Mouse (Mus musculus) frontal cortex, adult (tissue): ENCODE data around the gene Zfp341.

ENCODE experiments used
- ATAC-seq: cut with Nextera tagmentation; 2 replicates; pipeline ENCODE4 v1.9.2; 2017; ENCODE audit warnings: mild to moderate bottlenecking, moderate library complexity, mixed read lengths; ENCODE audit not compliant: low TSS enrichment

Gene Zfp341

GRCm38 (mm10) chr2:154613118-154614115 lies at the start of gene Zfp341, which contains the start of gene 4930519P11Rik:
Gene Zfp341, plus strand, starts transcription at chr2:154613297.
Gene 4930519P11Rik, minus strand, starts transcription at chr2:154613437.
- ATAC-seq = peak; percentile 86

DNA sequence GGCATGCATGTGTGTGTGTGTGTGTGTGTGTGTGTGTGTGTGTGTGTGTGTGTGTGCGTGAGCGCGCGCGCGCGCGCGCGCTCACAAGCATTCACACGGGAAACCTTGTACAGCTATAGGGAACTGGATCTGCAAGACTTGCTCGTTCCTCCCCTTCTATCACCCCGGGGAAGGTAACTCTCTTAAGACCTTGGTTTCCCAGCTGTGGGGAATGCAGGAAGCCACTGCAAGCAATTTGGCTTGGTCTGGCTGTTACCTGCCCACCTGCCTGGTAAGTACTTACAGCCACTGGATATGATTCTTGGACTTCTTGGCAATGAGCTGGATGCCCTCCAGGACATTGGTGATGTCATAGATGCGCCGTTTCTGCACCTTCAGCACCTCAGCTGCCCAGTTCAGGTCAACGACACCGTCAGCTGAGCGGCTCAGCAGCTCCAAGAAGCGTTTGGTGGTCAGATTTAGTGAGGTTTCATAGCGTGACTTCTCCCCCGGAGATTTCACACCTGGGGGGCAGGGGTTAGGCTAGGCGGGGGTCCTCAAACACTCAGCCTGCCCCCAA lies 49.4 kb upstream of the Zfp341 start:
- ATAC-seq = no peak

DNA sequence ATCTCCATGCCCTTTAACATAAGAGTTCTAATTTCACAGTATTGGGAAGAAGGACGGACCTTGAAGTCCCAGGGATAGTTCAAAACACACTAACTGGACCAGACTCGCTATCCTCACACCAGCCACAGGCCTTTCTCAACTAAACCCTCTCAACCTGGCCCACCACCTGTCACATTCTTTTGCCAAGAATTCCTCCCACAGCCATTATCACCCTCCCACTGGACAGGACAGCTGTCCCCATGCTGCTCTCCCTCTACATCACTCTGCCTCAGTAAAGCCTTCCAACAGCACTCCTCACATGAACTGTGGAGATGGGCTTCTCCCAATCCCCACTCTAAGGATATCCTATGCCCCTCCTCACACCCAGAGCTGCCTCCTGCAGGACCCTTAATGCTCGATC lies 47.5 kb upstream of the Zfp341 start:
- ATAC-seq = no peak

- ATAC-seq = no peak
Measured at GRCm38 (mm10) chr2:154566641-154567040, 46.5 kb upstream of the Zfp341 start.

DNA sequence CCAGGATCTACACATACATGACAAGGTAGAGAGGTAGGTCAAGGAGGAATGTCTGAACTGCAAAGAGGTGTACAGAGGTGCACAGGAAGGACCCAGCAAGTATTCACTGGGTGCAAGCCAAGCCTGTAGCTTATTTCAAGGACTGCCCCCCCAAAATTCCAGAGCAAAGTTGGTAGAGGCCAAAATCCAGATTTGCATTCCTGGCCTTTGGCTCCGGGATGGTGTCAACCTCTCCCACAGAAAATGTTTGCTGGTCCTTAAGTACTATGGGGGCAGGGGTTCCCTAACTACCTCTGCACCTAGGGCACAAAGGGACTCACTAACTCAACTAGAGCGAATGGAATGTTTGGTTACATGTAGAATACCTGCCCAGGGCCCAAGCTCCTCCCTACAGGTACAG lies 45.3 kb upstream of the Zfp341 start:
- no peak for ATAC-seq

DNA sequence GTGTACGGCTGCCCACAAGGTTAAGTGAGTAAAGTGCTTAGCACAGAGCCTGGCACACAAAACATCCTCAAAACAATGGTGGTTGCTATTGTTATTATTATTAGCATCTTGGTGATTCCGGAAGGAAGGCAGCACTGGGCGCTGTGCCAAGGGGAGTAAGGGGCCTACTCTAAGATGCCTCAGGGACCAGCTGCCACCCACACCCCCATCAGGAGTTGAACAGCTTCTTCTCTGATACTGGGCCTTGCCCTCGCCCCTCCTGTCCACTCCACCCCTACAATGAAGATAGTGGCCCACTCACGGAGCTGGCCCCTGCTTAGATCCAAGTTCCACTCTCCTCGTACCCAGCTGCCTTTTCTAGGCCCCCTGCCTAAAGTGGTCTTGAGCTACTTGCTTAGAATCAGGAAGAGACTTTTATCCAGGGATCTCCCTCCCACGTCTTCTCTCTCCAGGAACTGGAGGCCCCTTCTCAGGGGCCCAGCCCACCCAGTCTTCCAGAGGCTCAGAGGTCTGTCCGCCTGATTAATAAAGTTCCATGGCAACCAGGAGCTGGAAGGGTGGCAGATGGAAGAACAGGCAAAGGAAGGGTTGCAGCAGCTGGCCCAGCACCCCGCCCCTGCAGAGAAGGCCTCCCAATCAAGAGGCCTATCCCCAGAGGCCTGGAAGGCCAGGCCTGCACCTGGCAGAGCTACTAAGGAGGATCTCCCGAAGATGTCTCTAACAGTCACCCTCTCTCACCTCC lies 44.6 kb upstream of the Zfp341 start:
- ATAC-seq = no peak; the same call in 1 of the 2 replicates

DNA sequence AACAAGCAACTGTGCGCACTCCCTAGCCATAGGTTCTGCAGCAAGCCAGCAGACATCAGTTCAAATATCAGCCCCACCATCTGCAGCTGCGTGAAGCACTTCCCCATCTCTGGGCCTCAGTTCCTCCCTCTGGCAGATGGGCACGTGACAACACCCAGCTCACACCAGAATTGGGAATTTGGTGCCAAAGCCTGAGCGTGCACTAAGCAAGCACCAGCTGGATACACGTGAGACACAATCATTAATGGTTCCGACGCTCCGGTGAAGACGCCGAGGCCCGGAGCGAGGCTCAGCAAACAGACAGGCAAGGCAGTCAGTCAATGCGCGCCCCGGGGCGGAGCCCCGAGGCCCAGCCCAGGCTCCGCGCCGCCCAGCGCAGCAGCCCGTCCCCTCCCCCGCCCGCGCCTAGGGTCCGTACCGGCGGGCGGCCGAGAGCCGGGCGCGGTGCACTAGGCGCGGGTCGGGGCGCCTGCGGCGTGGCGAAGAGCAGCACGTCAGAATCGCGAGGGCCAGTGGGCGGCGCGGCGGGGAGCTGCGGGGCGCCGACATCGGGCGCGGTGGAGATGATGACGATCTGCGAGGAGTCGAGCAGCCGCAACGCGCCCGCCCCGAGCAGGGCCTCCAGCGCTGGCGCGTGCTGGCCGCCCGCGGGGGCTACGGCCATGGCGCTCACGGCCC lies 43.9 kb upstream of the Zfp341 start:
- peak; percentile 66 for ATAC-seq

DNA sequence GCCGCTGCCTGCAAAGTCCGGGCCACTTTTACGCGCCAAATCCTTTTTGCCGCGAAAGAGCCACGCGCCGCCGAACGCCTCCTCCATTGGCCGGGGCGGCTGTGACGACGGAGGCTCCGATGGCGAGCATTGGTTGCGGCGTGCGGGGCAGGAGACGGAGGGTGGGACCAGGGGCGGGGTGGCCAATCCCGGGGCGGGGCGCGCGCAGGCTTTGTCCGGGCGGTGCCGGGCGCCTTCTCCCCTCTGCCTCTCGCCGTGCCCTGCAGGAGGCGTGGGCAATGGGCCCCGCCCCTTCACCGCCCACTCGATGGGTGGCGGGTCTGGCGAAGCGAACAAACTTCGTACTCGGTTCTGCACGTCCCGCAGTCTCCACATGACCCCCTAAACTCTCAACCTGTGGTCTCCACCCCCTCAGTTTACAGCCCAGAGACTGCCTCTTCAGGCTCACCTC lies 43.2 kb upstream of the Zfp341 start, which contains the start of gene E2f1:
Gene E2f1, minus strand, starts transcription at position 57 of the 451 bp plus-strand sequence.
- peak; percentile 91 for ATAC-seq

- no peak for ATAC-seq
Measured at GRCm38 (mm10) chr2:154570666-154571065, 42.4 kb upstream of the Zfp341 start.

GRCm38 (mm10) chr2:154571266-154571665 lies 41.8 kb upstream of the Zfp341 start:
- no peak for ATAC-seq

GRCm38 (mm10) chr2:154571976-154572375 lies 41.1 kb upstream of the Zfp341 start:
- ATAC-seq = no peak; the same call in 1 of the 2 replicates

DNA sequence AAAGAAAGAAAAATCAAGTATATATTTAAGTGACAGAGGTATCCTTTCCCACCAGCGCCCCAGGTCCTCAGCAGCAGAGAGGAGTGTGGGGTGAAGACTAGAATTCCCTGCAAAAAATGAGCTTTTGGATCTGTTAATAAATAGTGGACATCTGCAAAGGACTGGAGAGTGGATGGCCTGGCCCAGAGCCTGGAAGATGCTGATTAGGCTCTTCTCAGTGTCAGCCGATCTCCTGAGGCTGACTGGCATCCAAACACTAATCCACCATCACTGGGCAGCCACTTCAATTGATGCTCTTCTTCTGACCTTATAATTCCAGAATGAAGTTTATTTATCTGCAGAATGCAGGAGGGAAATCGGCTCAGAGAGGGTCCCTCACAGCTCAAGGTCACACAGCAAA lies 40.1 kb upstream of the Zfp341 start:
- no peak for ATAC-seq

GRCm38 (mm10) chr2:154574271-154574670 lies 38.8 kb upstream of the Zfp341 start:
- no peak for ATAC-seq

GRCm38 (mm10) chr2:154576876-154577743 lies 36.0 kb upstream of the Zfp341 start:
- no peak for ATAC-seq

DNA sequence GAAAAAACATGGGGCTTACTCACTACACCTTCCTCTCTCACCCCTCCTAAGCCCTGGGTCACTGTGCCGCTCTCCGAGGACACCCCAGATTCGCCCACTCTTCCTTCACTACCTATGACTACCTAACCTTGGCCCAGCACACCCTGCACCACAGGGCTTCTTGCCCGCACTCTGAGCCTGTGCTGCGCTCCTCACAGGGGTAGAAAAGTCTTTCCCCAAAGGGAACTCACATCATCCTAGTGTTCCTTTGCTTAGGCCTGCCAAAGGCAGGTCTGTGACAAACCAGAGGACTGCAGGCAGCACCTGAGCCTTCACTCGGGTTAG lies 35.4 kb upstream of the Zfp341 start:
- no peak for ATAC-seq

- ATAC-seq = no peak
Measured at GRCm38 (mm10) chr2:154580586-154580985, 32.5 kb upstream of the Zfp341 start.

GRCm38 (mm10) chr2:154581421-154581820 lies 31.7 kb upstream of the Zfp341 start:
- ATAC-seq = no peak

DNA sequence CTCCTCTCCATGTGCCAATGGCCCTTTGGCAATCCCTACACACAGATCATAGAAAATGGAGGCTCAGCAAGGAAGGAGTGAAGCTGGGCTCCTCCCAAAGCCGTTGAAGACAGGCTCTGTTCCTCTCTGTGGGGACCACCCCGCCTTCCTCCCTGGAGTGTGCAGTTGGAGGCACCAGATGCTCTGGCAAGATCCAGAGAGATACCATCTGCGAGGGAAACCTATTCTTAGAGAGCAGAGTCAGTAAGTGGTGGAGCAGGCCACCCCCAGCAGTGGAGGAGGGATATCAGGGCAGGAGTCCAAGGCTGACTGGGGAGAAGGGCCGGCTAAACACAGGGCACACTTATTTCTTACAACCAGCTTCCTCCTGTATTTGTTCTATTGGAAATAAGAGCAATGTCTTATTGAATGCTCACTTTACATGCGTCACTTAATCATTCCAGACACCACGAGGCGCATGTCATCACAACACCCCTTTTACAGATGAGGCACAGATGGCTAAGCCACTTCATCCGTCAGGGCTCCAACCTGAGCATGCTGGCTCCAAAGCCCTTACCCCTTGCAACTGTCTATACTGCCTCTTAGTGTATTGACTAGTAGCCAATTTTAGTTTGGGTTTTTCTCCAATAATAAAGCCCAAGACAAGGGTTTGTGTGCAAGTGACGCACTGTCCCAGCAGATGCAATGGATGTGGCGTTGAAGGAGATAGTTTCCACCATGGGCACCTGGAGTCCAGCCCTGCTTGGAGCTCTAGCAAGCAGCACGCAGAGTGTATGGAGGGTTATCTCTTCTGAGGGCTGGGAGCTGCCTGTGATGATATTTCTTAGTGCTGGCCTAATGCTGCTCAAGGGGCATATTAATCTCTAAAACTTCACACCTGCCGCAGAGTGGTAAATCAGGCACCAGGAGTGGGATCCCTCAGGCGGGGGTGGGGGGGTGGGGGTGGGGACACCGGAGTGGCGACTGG lies 28.9 kb upstream of the Zfp341 start:
- ATAC-seq = peak; percentile 86

DNA sequence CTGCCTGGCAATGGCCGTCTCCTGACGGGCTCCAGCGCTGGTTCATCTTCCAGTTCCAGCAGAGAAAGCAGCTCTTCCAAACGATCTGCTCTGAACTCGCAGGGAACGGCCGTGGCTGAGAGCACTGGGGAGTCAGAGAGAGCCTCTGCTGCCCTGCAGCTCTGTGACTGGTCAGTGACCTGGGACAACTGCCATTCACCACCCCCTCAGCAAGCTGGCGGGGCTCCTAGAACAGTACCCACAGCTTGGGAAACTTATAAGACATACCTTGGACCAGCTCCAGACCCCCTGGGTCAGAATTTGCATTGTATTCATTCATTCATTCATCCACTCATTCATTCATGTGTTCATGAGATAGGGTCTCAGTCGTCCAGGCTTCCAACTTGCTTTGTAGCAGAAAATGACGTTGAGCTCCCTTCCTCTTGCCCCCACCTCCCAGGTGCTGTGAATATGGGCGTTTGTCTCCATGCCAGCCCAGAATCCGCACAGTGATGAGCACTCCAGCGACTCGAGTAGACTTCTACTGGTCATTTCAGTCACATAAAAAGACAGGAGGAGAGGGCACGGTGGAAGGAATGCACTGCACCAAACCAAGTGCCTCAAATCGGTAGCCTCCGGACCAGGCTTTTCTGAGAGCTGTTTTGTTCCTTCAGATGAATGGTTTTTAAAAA lies 28.0 kb upstream of the Zfp341 start:
- no peak for ATAC-seq
